Mouse (Mus musculus): ENCODE measurements around the gene H2al2a.

DNA sequence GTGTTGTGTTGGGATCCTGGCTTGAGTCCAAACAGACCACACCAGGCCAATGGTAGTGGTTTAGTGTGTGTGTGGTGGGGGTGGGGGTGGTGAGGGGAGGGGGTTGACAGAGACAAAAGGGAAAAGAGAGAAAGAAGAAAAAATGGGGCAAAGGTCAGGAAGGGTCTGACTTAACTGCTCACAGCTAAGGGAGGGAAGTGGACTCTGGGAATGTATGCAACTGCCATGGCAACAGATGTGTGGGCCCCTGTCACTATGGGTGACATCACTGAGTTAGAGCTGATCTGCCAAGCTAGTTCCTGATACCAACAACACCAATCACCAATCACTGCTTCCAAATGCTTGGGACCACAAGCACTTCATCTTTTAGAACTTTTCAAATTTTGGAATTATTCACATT is 26.6 kb downstream of the H2al2a start:
- TF ChIP-seq GATA1 (IDR thresholded peaks at IDR 0.05; ENCODE audit: borderline replicate concordance, low read length) = no peak
- TF ChIP-seq FLI1 (IDR thresholded peaks at IDR 0.05; ENCODE audit: low read length) = no peak
